Mouse (Mus musculus) left cerebral cortex, adult 8-10 months (tissue): Measurements from ENCODE around the gene Dock2. TPM values are rescaled to one million over a fixed set of nuclear protein-coding genes. Genes with fewer than 3 reads are reported as not detected.

Experiments used
- DNase-seq, 2 experiments: peaks; one replicate each; pipeline ENCODE4 v3.0.0; 2022; ENCODE audit warnings: low spot score in 2 of 2
- total RNA-seq, 4 experiments: library from RNA; stranded (reverse); gene quantifications; 2 replicates each; pipeline ENCODE4 v1.2.4; 2022

The Dock2 gene
- total RNA-seq, 4 experiments from 2014 or later: 3.3 to 8.6 (median 5.4) TPM

DNA sequence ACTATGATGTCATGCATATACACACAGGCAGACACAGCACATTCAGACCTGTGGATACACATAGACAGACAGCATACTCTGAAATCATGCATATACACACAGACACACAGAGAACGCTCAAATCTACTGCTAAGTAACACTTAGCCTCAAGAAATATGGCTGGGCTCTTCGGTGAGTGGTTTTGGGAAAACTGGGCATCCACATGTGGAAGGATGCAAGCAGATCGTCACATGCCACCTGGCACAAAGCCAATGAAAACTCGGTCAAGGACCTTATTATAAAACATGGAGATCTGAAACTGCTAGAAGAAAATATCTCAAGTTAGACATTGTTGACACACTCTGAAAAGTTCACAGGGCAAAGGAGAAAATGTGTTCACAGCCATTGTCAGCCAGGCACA is 255.7 kb downstream of the Dock2 start:
- DNase-seq: no peak

DNA sequence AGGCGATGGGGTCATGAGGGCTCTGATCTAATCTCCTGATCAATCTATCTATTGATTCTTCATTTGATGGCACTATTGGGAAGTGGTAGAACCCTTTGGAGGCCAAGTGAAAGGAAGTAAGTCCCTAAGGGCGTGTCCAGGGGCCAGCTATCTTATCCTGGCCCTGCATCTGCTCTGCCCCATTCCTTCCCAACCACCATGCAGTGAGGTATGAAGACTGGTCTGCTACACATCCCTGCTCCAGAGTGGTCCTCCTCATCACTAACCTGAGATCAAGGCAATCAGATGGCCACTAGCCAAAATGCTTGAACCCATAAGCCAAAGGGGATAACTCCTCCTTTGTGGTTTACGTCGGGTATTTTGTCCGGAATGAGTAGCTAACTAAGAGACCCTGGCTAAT is 256.5 kb downstream of the Dock2 start:
- DNase-seq: no peak

DNA sequence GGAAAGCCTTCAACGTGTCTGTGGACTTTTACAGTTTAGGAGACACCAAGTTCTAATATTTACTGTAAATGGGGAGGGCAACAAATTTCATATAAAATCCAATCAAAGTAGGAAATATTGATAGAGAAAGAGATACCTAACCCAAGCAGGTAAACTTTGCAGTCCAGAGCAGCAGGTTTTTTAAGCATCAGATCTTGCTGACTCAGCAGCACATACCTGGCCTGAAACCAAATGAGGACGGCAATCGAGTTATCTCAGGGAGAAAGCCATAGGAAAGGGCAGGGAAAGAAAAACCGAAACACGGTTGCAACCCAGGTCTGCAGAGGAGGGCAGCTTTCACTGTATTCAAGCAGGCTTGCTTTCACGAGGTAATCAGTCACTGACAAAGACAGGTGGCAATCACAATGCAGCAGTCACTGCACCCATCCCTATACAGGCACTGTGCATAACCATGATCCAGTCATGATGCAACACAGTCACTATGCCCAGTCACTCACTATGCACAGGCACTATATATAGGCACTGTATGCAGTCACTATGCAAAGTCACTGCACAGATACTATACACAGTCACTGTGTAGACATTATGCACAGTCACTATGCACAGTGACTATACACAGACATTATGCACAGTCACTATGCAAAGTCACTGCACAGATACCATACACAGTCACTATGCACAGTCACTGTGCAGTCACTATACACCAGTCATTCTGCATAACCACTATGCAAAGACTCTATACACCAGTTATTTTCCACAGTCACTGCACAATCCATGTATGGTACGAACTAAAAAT is 258.4 kb downstream of the Dock2 start:
- DNase-seq: no peak

DNA sequence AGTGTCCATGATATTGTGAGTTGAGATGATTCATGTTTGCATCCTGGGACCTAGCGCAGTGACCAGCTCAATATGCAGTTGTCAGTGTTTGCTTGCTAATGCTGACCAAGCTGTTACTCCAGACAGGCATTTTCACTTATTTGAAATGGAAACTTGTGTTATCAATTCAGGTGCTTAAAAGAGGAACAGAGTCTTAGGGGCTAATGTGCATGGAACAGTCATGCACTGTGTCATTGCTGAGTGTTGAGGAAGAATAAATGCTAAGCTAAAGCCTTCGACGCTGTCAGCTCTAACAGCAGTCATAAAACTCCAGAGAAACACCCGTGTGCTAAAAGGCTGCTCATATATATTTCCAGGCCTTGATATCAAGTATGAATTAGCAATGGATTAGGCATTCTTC is 259.1 kb downstream of the Dock2 start:
- DNase-seq: no peak

DNA sequence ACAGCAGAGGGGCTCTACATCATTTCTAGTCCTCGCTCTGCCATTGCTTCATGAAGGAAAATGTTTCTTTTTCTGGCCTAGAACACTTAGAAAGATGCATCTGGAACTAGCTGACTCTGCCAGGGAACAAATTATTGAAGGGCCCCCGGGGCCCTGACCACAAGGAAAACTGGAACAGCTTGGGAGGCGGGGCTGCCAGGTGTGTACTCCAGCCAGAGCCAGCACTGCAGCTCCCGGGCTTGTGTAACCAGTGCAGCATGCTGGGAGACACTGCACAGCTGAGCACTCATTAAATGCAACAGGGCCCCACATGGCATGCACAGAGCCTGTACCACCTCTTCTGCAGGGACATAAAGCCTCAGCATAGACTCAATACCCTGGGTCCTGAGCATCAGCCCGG is 265.1 kb downstream of the Dock2 start:
- DNase-seq: no peak

DNA sequence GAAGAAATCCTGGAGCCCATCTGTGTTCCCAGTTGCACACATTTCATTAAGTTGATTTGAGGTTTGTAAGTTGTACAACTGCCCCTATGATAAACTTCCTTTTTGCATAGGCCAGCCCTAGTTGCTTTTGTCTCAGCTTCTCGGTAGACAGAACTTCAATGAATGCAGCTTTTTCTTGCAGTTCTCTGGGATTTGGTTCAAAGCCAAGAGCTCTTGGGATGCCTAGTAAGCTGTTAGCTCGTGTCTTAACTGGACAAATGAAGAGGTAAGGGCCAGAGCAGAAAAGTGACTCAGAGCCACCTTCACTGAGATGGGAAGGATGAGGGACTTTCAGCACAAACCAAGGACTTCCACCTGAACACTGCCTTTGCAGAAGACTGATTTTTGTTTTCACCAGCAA is 266.7 kb downstream of the Dock2 start:
- DNase-seq: no peak

DNA sequence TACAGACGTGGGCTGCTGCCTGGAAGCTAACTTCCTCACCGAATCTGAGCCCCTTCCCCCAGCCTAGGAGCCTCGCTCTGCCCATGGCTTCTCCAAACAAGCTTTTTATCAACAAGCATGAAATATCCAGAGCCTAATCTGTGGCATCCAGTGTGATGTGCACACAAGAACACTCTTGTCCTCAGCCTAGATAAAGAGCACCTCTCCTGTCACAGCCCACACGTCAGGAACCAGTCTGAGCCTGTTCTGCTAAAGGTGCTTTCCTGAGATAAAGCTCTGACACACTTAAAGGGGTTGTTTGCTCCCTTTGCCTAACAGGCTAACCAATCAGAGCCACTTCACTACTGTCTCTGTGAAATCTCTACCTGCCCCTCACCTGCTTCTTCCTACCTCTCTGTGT is 268.4 kb downstream of the Dock2 start:
- no peak for DNase-seq

DNA sequence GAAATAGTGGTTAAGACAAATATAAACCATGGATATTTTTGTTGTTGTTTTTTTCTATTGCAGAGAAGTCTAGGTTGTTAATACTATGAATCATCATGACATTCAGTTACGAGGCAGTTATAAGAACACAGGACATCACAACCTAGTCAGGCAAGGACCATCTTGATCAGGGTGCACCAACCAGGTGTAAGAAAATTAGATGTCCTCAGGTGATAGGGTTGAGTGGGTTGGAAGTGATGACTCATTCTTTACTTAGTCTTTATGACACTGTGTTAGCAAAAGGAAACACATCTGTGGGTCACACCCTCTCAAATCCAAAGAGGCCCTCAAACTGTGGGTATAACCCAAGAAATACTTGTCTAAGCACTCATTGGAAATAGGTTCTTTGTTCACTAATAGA is 277.3 kb downstream of the Dock2 start:
- no peak for DNase-seq

DNA sequence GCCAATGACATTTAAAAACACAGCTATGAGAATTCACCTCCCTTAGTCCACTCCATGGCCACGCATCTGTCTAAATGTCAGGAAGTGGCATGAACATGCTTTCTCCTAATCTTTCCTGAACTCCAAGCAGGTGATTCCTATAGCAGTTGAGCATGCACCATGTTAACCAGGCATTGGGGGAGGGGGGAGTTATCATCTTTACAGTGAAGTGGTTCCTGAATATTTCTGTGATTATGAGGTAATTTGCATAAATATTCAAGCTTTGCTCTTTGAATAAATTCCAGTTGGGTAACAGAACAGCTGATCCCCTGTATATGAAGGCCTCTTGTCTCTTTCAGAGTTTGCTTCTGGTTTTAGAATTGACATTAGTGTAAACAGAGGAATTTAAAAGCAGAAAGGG is 284.0 kb downstream of the Dock2 start:
- DNase-seq: no peak

DNA sequence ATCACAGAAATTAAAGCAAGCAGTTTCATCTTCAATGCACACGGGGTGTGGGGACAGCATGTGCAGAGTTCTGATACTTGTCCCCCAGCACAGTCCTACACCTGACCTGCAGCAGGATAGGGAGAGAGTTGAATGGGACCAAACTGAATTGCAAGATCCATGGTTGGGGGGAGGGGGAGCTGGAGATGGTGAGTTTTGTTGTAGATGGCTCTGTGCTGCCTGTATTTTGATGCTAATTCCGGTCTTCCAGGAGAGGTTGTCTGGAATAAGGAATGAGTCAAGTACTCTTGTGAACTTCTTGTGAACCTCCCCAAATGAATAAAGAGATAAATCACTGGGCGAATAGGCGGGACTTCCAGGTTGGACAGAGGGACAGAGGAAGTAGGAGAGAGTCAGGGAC is 289.0 kb downstream of the Dock2 start:
- DNase-seq: no peak

DNA sequence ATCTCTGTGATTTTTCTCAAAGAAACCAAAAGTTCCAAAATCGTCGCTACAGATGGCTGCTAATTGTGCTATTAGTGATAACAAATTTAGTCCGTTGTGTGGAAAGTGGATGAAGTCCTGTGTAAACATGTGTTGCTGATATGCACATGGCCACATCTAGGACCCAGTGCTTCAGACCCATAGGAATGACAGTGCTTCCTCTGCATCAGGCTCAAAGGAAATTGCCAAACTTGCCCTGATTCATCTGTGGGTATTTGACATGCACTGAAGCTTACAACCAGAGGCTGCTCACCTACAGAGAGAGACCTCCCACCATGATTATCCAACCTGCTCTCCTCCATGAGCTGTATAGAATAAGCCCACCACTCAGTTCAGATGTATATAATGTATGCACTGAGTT is 290.7 kb downstream of the Dock2 start:
- DNase-seq: no peak

DNA sequence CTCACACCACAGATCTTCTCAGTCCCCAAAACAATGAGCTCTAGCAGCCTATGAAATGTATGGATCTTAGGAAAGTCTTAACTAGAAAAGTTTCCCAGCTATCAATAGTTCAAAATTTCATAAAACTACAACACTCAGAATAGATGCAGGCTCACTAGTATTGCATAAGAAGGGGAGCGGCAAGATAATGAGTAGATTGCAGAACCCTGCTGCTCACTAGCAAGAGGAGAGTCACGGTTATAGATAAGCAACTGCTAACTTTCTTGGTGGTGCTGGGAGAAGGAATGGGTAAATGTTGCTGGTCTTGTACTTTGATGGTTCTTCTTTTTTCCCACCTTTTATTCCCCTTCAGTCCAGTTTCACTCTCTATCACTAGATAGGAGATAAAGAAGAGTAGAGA is 291.5 kb downstream of the Dock2 start:
- no peak for DNase-seq

DNA sequence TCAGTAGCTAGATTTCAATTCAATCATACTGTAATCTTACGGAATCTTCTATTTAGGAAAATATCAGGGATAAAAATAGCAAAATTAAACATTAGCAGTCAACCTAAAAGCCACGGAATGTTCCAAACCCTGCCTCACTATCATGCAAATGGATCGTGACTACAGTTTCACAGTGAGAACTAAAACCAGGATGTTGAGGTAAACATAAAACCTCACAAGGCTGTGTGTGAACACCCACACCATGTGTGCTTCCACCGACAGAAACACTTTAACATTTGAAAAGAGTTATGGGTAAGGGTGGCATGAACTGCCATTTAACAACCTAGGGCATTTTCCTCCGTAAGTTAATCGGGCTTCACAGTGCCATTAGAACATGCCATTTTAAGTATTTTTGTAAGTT is 294.1 kb downstream of the Dock2 start:
- no peak for DNase-seq

DNA sequence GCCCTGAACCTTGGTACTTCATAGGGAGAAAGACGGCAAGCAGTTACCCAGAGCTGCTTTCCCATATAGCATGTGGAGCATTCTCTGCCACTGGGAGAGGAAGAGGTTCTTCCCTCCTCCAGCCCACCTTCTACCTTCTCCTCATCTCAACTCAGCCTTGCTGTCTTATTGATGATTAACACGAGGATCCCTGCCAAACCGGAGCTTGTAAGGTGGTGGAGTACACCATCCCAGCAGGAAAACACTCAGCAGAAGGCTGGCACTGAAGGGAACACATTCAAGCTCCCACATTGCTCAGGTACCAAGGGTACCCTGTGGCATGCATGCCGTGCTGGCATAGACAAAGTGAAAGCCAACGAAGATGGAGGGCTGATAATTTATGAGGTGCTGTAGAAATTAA is 304.4 kb downstream of the Dock2 start:
- DNase-seq: no peak

DNA sequence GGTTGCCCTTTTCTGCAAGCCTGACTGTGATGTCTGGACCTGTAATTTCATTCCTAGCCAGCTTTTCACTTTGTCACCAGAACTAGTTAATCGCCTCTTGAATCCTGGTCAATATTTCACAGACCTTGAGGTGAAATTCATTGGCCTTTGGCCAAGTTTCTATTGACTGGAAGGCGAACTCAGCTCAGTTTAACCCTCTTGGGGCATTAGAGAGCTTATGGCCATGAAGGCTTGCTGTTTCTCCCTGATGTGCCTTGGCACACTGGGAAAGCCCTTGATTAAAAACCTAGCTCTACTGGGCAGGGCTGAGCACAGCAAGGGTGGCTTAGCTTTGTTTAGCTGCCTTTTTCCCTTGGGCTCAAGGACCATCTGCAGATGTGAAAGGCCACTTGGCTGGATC is 313.9 kb downstream of the Dock2 start:
- DNase-seq: no peak

DNA sequence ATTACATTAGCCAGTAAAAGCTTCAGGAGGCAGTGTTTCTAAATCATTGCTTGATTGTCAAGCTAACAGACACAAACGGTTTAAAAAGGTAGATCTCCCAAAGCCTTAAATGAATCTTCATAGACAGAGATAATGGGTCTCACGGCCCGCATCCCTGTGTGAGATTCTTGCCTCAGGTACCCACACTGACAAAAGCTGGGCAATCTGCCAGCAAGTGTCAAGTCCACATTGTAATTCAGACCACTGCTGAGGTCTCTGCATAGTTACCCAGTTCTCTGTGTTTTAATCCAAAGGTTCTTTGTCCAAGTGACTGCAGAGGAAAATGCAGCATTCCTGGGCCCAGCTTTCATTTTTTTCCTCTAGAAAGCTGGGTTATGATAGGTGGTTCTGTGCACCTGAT is 315.1 kb downstream of the Dock2 start:
- DNase-seq: no peak

DNA sequence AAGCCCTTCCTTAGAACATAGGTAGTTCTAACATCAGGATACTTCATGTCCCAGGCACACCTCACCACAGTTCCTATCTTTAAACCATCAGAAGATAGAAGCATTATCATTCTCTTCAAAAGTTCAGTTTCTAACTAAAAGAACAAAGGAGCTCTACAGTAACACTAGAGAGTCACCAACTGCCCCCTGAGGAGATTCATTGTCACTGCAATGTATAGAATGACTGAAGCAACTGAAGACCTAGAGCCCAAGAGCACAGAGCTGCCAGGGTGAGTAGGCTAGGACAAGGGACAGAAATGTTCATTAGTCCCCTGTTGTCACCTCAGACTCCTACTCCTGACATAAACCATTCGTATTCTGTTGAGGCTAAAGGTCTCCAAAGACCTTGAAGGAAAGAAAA is 316.6 kb downstream of the Dock2 start:
- DNase-seq: no peak

DNA sequence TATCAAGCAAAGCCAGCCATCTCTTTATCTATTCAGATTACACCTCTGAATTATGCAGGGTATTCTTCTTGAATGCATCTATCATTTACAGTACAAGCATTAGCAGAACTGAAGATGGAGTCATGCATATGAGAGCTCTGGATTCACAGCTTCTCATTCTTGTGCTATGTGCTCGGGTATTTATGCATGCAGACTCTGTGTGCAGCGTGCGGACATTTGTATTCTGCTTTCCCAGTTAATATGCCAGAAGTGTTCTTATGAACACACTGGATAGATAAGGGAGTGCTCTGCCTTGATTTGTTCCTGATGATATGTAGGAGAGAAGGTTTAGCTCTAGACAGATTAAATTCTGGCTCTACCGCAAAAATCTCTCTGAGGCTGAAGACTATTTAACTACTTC is 333.7 kb downstream of the Dock2 start:
- DNase-seq: no peak

DNA sequence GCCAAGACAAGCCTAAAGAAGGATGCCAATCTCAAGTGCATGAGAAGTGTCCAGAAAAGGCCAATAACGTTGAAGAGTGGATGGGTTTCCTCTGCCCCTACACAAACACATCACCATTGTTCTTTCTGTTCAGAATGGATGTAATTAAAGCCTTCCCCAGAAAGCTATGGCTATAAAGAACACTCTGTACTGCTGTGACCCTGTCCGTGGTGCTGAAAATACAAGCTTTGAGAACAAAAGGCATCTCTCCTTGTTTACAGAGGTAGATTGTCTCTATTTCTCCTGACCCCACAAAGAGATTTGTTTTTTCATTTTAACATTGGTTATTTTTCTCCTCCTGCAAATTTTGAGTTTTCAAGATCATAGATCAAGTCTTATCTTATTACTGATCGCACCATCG is 335.8 kb downstream of the Dock2 start:
- DNase-seq: no peak

DNA sequence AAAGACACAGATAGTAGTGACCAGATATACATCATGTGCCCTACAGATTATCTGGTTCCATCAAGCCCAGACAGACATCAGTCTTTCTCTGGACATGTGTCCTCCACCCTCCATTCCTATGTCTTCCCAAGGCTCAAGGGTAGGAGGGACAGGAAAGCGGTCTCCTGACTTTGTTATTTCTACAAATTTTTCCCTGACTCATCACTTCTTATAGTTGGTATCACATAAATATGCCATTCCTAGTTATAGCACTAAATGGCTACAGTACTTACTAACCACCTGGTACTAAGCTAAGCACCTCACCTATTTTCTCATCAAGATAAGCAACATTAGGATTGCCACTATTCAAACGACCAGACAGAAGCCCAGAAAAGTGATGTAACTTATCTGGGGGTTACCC is 345.3 kb downstream of the Dock2 start:
- no peak for DNase-seq

DNA sequence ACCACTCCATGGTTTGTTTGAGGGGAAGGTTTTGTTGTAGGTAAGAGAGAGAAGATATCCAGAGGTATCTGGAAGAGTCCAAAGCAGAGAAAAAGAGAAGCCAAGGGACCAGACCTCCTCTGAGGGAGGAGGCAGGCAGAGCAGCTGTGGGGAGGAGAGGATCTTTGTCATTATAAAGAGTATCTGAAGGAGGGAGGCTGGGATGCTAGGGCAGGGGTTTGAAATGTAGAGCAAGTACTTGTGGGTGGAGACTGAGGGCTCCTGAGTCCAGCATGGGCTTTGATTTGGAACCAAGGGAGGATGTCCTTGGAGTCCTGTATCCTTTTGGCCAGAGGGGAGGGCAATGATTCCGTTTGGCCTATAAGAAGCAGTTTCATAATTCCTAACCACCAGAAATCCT is 346.2 kb downstream of the Dock2 start:
- DNase-seq: no peak

DNA sequence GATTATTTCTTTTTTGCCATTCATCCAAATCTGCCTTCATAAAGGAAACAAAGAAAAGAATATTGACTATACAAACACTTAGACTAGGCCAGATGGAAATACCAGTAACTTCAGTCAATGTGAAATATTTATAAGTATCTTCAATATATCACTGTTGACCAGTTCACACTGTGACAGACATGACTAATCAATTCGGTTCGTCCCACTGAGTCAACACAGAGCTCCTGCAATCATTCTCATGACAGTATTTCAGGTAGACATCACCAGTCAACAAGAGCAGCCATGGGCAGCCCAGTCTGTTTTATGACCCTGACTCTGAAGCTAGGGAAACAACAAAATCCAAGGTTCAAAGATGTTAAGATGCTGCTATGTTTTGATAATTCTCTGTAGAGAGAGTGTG is 351.7 kb downstream of the Dock2 start:
- DNase-seq: no peak

DNA sequence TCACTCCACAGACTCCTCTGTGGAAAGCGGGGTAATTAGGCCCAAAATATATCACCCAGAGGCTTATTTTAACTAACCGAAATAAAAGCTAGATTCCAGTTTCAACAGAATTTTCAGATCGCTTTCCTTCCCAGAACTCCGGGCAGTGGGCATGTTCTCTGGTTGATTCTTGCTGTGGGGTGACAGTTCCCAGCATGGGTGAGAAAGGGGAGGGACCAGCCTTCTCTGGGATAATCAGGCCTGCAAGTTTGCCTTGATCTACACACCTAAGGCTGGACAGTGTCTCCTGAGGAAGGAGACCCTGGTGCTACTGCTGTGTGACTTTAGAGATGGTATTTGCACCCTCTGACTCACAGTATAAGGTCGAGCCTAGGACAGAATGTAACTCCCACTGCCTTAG is 352.3 kb downstream of the Dock2 start:
- DNase-seq: no peak

DNA sequence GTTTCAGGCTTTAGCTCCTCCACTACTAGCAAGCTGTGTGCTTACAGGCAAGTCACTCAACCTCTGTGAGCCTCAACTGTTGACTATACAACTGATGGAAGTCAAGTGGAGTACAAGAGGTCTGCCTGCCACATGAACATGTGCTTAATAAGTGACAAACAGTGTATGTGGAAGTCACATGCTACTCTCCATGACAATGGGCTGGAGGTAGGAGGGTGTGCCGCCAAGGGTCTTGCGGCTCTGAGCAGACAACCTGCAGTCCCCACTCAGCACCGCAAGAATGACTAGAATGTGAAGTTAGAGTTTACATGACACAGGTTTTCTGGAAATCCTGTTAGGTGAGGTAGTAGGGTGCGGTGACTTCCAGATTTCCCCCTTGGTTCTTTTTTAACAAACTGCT is 352.8 kb downstream of the Dock2 start:
- no peak for DNase-seq
